8 mouse cellular contexts compared by ENCODE assay signal in the genomic region with DNA sequence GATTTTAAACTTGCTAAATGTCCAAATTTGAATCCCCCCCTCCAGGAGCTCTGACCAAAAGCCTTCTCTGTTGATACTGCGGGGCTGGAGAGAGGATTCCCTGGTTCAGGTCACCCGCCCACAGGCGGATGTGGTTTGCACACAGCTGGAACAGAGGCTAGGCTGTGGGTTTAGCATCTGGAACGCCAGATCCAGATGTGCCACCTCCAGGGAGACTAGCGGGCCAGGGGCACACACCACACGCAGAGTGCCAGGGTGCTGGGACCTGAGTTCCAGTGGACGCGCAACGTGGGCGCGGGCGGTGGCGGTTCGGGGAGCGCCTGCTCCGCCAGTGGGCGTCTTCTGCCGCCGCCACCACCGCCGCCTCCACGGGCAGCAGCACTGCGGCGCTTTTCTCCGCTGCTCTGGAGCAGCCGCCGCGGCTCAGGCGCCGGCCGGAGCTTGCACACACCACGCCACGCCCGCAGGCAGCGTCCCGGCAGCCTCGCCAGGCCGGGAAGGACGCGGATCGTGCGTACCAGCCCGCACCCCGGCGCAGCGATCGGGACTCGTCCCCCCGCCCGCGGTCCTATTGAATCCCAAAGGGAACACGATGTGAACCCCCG.
A peak's percentile ranks its signal among the peaks of the same experiment; 100 is the strongest.
DNase-seq lines count a peak whose midpoint lies in the region; ATAC-seq lines count a peak whose summit lies in the region.

No protein-coding gene starts in this region.

- peak overlapping the region; percentile 87 for H3K4me2 ChIP-seq in forebrain, embryonic 14.5 days (ENCODE audit: low read length)
- H3K4me2 ChIP-seq in kidney, embryonic 16.5 days (replicated peaks; ENCODE audit: low read depth, low read length): peak overlapping the region; percentile 97
- peak overlapping the region; percentile 68 for H3K4me2 ChIP-seq in midbrain, embryonic 11.5 days

- ATAC-seq in forebrain, embryonic 14.5 days: peak; percentile 71
- peak; percentile 68 for ATAC-seq in kidney, embryonic 16.5 days (ENCODE audit: low FRiP score, low TSS enrichment)
- peak; percentile 68 for ATAC-seq in midbrain, embryonic 11.5 days (ENCODE audit: low FRiP score)

- H3K36me3 ChIP-seq in forebrain, embryonic 14.5 days (ENCODE audit: control insufficient read depth, insufficient read depth, low read length): no peaks in the 10 kb centered on the region
- H3K36me3 ChIP-seq in kidney, embryonic 16.5 days (ENCODE audit: insufficient read depth, low read length): no peaks in the 10 kb centered on the region
- H3K36me3 ChIP-seq in midbrain, embryonic 11.5 days (ENCODE audit: control insufficient read depth, insufficient read depth, low read length): no peaks in the 10 kb centered on the region

- H3K9me3 ChIP-seq in forebrain, embryonic 14.5 days (replicated peaks; ENCODE audit: control insufficient read depth, low read length): no peaks in the 10 kb centered on the region
- H3K9me3 ChIP-seq in kidney, embryonic 16.5 days (ENCODE audit: low read length): no peaks in the 10 kb centered on the region
- no peaks in the 10 kb centered on the region for H3K9me3 ChIP-seq in midbrain, embryonic 11.5 days (ENCODE audit: control insufficient read depth, low read length)

- peak overlapping the region; percentile 88 for H3K9ac ChIP-seq in forebrain, embryonic 14.5 days (ENCODE audit: low read length)
- H3K9ac ChIP-seq in kidney, embryonic 16.5 days (replicated peaks; ENCODE audit: low read length): peak overlapping the region; percentile 73
- peak overlapping the region; percentile 73 for H3K9ac ChIP-seq in midbrain, embryonic 11.5 days (ENCODE audit: low read length)

- peak; percentile 82 for DNase-seq in kidney, adult 18-20 months
- DNase-seq in kidney, postnatal 10 days: no peak
- DNase-seq in adipocyte (ENCODE audit: low spot score): peak; percentile 14
- peak; percentile 77 for DNase-seq in forebrain, embryonic 14.5 days (ENCODE audit: low spot score)
- DNase-seq in midbrain, embryonic 11.5 days (ENCODE audit: low spot score, missing footprints): peak; percentile 97
- peak; percentile 40 to 49 for DNase-seq in thymus, postnatal 10 days (ENCODE audit: low spot score in 2 of 2)
- no peak for DNase-seq in natural killer cell, adult 2 months (ENCODE audit: low spot score in 2 of 2)

- H3K4me3 ChIP-seq in forebrain, embryonic 14.5 days (ENCODE audit: low read depth, low read length): peak overlapping the region; percentile 86
- peak overlapping the region; percentile 69 for H3K4me3 ChIP-seq in kidney, embryonic 16.5 days (ENCODE audit: low read length)
- H3K4me3 ChIP-seq in midbrain, embryonic 11.5 days (ENCODE audit: low read depth, low read length): peak overlapping the region; percentile 76

- WGBS in forebrain, embryonic 14.5 days: under 1% methylated on average over 49 of the region's 53 CpGs
- WGBS in kidney, embryonic 16.5 days: under 1% methylated on average over 53 of the region's 53 CpGs
- under 1% methylated on average over 41 of the region's 53 CpGs for WGBS in midbrain, embryonic 11.5 days

- H3K27ac ChIP-seq in forebrain, embryonic 14.5 days (ENCODE audit: low read depth, low read length): peak overlapping the region; percentile 90
- H3K27ac ChIP-seq in kidney, embryonic 16.5 days (ENCODE audit: low read length): peak overlapping the region; percentile 52; the same call in 1 of the 2 replicates
- H3K27ac ChIP-seq in midbrain, embryonic 11.5 days (ENCODE audit: low read depth, low read length): peak overlapping the region; percentile 69

- H3K4me1 ChIP-seq in forebrain, embryonic 14.5 days (ENCODE audit: control insufficient read depth, insufficient read depth, low read length): peaks cover 9% of the 10 kb centered on the region
- H3K4me1 ChIP-seq in kidney, embryonic 16.5 days (ENCODE audit: insufficient read depth, low read length): peaks cover 20% of the 10 kb centered on the region
- H3K4me1 ChIP-seq in midbrain, embryonic 11.5 days (ENCODE audit: control insufficient read depth, insufficient read depth, low read length): peaks cover 21% of the 10 kb centered on the region

- H3K27me3 ChIP-seq in forebrain, embryonic 14.5 days (replicated peaks; ENCODE audit: control insufficient read depth, insufficient read depth, low read length): peaks cover 32% of the 10 kb centered on the region
- H3K27me3 ChIP-seq in kidney, embryonic 16.5 days (ENCODE audit: insufficient read depth, low read length): peaks cover 60% of the 10 kb centered on the region
- H3K27me3 ChIP-seq in midbrain, embryonic 11.5 days (ENCODE audit: control insufficient read depth, insufficient read depth, low read length): peaks cover 43% of the 10 kb centered on the region

Comparison
In these comparisons a context has a peak if more than half of its experiments do, and no peak if none do; other contexts are left out.
1. DNase-seq: peak in kidney, adult 18-20 months (single experiment), adipocyte (single experiment), forebrain, embryonic 14.5 days (single experiment), midbrain, embryonic 11.5 days (single experiment) and thymus, postnatal 10 days (2 of 2); none in kidney, postnatal 10 days (single experiment) and natural killer cell, adult 2 months (0 of 2).
2. Peak in every context shown above with its lines, with median percentiles within 50 percentile points of each other: ATAC-seq, H3K27ac ChIP-seq, H3K4me2 ChIP-seq, H3K4me3 ChIP-seq and H3K9ac ChIP-seq.